ENCODE assay signal across 14 mouse cellular contexts in genomic region chr2:34602896-34603295, GRCm38 (mm10).
"Had no signal": no experiment of that assay in that cellular context is flagged by ENCODE, and none has a peak within 500 bp of the region (broad histone marks: within the 10 kb centered on the region; RNA-seq: fewer than 3 reads in every experiment).

No protein-coding gene starts in this region.

- H3K27ac ChIP-seq: kidney, postnatal 0 days; layer of hippocampus, adult 2 months; left cerebral cortex, adult 2 months; liver, embryonic 13.5 days; midbrain, embryonic 15.5 days had no signal

- H3K36me3 ChIP-seq: midbrain, embryonic 15.5 days had no signal

- H3K4me2 ChIP-seq: liver, embryonic 13.5 days; midbrain, embryonic 11.5 days; midbrain, embryonic 15.5 days had no signal

- DNase-seq: kidney, postnatal 25 days; layer of hippocampus, adult 9-11 months; layer of hippocampus, postnatal 36 days; liver, embryonic 13.5 days; lung, adult 2 months; lung, postnatal 14 days; lung, postnatal 4 days; thymus, adult 18-20 months; thymus, postnatal 36 days had no signal

- H3K27me3 ChIP-seq: liver, embryonic 13.5 days; midbrain, embryonic 15.5 days had no signal

- H3K4me1 ChIP-seq: liver, embryonic 13.5 days had no signal

- H3K4me3 ChIP-seq: layer of hippocampus, adult 2 months; left cerebral cortex, adult 2 months; liver, embryonic 13.5 days; midbrain, embryonic 15.5 days had no signal

- H3K9ac ChIP-seq: liver, embryonic 13.5 days; midbrain, embryonic 15.5 days had no signal

- H3K9me3 ChIP-seq: liver, embryonic 13.5 days; midbrain, embryonic 15.5 days had no signal
